Mouse (Mus musculus) layer of hippocampus, postnatal 14 days (tissue): Measurements from ENCODE around the gene Pop4. TPM values are rescaled to one million over a fixed set of nuclear protein-coding genes. Genes with fewer than 3 reads are reported as not detected.

Experiments
- DNase-seq, 2 experiments: peaks; one replicate each; pipeline ENCODE4 v3.0.0; 2021 to 2022; ENCODE audit warnings: low spot score in 2 of 2, mixed read lengths in 1 of 2
- total RNA-seq, 2 experiments: library from RNA; stranded (reverse); gene quantifications; 2 replicates each; pipeline ENCODE4 v1.2.3; 2021

The Pop4 gene
- total RNA-seq, 2 experiments from 2014 or later, result 28.8 to 31.2 TPM

DNA sequence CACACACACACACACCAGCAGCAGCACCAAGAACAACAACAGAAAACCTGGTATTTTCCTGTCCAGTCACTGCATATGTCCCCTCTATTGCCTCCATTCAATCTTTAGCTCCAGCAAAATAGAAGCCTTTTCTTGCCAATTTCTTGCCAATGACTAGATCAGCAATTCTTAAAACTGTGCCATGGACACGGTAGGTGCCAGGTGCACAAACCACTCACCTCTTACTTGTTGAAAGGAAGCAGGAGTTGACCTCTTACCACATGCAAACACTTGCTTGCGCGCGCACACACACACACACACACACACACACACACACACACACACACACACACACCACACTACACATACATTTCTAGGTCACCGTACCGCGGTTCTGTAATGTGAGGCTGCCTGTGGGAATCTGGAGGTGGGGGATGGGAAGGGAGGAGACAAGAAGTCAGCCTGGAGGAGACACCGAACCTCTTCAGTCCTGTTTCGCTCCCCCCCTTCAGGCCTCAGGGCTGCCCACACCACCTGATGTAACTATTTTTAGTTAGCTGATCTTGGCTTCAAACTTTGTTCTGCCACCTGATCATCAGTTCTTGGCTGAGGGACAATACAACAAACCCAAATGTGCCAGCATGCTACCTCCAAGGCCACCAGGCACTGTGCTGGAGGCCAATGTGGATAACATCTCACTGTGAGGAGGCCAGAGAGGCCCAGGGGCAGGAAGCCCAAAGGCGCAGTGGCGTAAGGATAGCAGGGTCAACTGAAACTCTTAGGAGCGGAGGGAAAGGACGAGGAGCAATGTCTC lies 46.5 kb downstream of the Pop4 start:
- DNase-seq, result no peak

DNA sequence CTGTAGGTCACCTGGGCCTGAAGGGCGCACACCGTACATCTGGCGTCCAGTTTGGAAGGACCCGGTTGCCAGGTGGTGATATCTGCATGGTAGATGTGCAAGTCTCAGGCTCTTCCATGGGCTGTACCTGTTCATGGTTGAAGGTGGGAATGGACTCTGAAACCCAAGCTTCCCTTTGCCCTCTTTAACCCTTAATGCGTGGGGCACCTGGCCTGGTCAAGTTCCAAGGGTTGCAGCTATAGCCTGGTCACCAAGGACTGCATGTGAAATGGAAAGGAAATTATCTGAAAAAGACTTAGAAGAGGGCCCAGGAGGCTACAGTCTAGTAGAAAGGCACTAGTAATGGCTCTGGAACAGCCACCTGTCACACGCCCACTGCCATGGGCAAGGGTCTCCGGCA lies 50.4 kb downstream of the Pop4 start:
- DNase-seq, result no peak

DNA sequence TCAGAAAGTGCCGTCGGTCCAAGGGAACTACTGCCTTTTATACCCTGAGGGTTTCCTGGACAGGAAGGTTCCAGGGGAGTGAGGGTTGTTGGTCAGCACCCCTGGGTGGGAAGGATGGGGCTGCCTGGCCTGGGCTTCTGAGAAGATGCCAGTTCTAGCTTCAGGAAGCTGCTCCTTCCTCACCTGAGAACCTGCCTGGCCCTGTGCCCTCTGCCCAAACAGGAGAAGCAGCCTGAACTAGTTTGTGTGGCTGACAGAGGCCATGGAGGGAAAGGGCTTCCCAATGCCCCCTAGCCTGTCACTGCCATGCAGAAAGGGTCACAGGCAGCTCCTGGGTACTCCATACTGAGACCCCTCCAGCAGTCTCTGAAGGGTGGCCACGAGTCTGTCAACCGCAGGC lies 51.7 kb downstream of the Pop4 start:
- no peak for DNase-seq

DNA sequence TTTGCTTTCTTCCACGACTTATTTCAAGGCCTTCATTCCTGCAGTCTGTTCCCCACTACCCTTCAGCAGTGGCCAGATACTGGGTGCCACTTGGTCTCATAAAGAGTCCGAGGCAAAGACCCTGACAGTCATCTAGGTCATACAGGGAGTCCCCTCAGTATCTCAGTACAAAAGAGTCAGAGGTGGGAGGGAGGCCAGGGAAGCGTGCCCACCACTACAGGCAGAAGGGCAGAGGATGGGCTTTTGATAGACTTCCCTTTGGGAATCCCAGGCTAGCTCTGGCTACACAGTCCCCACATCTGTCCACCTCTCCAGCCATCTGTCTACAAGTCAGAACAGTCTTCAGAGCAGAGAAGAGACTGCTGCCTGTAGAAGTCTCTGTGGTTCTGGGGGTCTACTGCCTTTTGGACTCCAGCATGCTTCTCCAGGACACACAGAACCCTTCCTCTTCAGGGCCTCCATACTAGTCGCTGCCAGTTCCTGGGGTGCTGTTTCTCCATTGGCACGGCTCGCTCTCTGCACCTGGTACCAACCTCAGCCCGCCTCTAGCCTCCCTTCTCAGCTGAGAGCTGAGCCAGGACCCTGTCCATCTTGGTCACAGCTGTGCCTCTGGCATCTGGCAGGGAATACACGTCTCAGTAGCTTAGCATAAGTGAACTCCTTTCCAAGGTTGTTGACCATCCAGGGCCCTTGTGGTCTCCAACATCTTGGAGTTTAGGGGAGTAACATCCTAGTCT lies 52.4 kb downstream of the Pop4 start:
- no peak for DNase-seq

DNA sequence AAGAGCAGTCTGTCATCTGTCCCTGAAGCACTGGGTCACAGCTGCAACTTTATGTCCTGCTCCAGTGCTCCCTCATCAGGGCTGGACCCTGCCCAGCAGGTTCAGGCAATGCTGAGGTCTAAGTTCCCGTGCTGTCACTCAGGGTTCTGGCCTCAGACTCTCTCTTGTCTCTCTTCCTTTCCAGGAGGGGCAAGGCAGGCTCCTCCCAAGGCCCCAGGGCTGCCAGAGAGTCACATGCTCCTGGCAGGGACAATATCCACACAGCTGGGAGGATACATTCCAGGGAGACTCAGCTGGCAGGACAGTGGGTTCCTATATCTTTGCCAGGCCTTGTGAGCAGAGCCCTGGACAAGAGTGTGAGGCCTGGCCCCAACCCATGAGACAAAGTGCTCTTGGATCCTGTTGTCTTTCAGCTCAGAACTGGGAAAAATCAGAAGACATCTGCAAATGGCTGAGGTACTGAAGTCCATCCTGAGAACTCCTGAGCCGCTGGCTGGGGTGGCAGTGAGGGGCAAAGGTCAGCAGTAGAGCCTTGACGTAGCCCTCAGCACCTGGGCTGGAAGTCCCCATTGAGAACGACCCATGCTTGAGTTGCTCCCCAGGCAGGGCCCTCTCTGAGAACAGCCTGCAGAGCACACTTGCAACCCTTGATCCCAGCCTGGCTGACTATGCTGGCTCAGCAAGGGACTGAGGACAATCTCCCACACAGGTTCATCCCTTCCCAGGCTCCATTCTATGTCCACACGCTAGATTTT lies 53.6 kb downstream of the Pop4 start:
- DNase-seq, result peak; percentile 37 to 85

DNA sequence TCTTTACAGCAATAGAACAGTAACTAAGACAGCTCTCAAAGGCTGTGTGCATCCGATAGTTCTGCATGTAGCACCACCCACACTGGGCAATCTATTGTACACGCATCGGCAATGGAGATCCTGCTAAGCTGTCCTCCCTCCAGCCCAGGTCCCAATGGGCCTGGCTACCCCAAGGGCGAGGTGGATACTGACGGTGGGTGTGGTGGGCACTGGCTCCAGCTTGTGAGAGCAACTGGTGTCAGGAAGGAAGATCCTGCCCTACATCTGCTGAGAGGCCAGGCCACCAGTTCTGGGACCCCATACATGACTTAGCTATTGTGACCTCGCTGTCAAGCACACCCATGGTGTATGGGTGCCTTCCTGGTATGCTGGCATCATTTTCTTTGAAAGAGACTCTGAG lies 55.5 kb downstream of the Pop4 start:
- no peak for DNase-seq

DNA sequence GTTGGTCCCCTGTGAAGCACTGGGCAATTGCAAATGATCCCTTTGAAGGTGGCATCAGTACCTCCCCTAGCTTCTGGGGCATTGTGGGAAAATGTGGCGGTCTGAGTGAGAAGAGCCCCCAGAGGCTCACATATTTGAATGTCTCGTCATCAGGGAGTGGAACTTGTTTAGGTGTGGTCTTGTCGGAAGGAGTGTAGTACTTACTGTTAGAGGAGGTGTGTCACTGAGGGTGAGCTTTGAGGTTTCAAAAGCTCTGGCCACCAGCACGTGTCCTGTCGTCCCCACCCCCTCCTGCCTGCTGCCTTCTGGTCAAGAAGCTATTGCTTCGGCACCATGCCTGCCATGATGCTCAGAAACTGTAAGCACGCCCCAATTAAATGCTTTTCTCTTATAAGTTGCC lies 55.9 kb downstream of the Pop4 start:
- no peak for DNase-seq

DNA sequence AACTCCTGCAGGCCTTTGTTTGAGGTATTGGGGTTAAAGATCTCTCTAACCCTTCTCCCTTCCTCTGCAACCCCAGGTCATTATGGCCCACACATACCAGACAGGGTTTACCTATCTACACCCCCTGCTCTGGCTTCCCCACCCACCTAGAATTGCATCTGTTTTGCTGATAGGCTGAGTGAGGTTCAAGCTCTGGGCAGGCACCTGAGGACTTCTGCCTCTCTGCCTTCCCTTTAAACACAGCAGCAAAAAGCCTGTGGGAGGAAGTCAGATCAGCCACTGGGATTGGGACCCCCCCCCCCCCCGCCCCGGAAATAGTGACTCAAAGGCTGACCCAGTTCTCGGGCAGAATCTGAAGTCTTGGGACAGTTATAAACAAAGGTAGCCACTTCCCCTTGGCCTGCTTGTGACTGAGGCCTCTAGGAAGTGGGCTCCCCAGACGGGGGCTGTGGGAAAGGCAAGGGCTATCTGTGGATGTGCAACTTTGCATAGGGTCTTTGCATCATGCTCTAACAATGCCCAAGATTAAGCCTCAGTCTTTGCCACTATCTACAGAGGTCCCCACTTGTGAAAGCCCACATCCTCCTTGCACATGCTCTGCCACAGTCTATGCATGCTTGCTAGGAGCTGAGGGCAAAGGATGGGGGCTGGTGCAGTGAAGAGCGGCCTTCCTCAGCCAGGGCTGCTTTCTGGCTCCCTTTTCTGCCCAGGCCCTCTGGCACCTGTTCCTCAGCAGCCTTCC lies 56.6 kb downstream of the Pop4 start:
- no peak for DNase-seq

DNA sequence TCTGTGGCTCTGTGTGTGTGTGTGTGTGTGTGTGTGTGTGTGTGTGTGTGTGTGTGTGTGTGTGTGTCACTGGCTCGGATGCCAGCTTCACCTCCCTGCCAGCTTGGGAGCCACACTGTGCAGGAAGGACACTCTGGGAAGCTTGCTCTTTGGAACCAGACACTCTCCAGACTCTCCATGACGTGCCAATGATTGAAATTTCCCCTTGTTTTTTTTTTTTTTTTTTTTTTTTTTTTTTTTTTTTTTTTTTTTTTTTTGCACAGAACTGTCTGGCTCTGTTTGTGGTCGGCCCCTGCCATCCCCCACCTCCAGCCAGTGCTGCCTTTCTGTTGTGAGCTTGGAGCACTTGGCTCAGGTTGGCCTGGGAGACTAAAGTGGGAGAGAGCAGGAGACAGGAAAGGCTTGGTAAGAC lies 58.6 kb downstream of the Pop4 start:
- DNase-seq, result no peak

Other genes starting within 250 kb of the Pop4 start
- 10 to 100 TPM; 45.4 to 48.4 TPM for gene Uri1, start 247.9 kb downstream of the Pop4 start, total RNA-seq
- gene Ccne1, start 163.9 kb downstream of the Pop4 start, total RNA-seq, result 10 to 100 TPM; 10.4 to 10.8 TPM
- gene 1600014C10Rik, start 88.2 kb downstream of the Pop4 start, total RNA-seq, result 10 to 100 TPM; 17.4 to 20.6 TPM
- 1 to 10 TPM; 2.8 to 3.1 TPM for gene Plekhf1, start 43.4 kb downstream of the Pop4 start, total RNA-seq